Mouse (Mus musculus) thymus, postnatal 4 days (tissue): ENCODE data around the gene Ppp6r3.
"Not testable (repeated sequence)": the region's sequence is repeated elsewhere in the genome, so short reads cannot be mapped to it uniquely, and the experiment has no call there.

ENCODE experiments used
- DNase-seq: peaks from one replicate; pipeline ENCODE4 v3.0.0; 2021

The Ppp6r3 gene

DNA sequence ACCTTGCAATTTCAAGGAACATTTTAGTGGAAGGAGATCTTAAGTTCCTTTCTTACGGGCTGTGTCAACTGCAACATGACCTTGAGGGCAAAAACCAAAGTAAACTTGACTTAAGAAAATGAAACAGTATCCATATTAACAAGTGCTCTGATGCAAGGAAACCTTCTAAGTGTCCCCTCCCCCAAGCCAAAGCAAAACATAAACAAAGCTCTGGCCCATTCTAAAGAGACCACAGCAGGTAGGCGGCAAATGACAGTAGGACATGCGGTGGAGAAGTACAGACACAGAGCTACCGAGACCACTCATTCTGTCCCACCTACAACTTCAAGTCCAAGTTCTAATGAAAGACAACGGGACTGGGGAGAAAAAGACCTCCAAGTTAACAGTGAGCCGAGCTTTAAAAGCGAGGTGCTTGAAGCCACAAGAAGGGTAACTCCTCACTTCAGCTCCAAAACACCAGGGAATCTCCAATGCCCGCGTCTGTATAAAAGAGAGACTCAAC is 905 bp downstream of the Ppp6r3 start:
- no peak for DNase-seq

DNA sequence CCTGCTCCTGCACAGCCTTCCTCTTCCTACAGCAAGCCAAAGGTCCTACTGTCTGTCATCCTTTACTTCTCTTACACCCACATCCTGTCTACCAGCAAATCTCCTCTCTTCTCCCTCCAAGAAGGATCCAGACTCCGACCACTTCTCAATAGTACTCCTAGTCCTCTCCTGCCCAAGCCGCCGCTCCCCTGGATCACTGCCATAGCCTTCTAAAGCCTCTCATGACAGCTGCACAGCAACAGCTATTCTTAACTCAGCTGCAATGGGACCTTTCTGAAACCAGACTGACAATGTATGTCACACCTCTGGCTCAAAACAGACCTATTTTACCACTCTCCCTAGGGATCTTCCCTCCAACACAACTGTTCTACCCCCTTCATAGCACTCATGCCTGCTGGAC is 11.2 kb downstream of the Ppp6r3 start:
- DNase-seq: no peak

DNA sequence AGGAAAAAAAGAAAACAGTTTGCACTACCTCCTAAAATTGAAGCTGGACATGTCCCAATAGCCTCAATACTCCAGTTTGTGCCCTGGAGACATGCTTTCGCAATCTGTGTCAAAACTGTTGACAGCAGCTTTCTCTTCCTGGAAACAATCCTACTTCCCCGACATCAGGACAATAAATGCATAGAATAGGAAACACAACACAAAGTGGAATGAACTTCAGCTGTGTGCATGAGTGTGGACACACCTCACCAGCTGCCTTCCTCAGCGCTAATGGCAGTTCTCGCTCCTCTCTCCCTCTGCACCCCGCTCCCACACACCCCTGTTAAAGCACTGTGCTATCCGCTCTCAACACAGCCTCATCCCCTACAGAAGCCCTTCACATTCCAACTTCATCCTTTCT is 12.8 kb downstream of the Ppp6r3 start:
- no peak for DNase-seq

DNA sequence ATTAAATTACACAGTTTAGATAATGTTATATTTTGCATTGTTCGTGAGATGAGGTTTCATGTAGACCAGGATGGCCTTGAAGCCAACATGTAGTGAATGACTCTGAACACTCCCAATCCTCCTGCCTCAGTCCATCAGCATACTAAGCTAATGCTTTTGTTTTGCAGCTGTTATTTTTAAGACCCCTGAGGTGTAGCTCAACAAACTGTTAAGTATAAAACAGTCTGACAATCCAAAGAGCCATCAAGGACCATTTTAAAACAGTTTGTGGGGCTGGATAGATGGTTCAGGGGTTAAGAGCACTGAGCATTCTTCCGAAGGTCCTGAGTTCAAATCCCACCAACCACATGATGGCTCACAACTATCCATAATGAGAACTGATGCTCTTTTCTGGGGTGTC is 13.3 kb downstream of the Ppp6r3 start:
- DNase-seq: no peak

DNA sequence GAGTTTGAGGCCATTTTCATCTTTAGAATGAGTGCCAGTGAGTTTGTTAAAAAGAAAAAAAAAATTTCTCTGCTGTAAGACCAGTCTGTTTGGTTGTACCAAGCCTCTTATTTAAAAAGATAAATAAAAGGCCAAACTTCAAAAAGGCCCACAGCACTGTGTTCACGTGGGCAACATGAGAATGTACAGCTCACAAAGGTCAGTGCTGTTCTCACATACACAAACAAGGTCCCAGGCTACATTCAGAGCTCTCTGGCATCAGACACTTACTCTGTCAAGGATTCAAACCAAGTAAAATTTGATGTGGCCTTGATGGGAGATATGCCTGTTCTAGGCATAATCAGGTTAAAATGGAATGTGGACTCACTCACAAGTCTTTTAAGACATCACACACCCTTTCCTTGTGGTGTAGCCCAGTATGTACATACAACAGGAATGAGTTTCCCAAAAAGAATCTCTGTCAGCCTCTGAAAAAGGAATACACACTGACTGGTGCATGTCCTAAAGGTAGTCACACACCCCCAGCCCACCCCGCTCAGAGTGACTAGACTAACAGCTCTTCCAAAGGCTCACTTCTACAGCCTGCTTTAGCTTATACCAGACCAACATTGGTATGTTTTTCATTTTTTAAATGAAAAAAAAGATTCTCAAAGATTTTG is 19.3 kb downstream of the Ppp6r3 start:
- DNase-seq: no peak

DNA sequence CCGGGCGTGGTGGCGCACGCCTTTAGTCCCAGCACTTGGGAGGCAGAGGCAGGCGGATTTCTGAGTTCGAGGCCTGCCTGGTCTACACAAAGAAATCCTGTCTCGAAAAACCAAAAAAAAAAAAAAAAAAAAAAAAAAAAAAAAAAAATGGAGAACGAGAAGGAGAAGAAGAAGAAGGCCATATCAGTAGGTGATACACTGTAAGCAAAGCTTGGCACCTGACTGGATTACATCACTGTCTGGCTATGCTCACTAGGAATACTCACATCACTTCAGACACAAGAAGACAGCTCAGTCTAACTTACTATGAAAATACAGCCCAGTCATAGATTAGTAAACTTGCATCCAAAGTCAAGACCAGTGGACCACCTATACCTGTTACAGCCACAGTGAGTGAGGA is 20.8 kb downstream of the Ppp6r3 start:
- no peak for DNase-seq

DNA sequence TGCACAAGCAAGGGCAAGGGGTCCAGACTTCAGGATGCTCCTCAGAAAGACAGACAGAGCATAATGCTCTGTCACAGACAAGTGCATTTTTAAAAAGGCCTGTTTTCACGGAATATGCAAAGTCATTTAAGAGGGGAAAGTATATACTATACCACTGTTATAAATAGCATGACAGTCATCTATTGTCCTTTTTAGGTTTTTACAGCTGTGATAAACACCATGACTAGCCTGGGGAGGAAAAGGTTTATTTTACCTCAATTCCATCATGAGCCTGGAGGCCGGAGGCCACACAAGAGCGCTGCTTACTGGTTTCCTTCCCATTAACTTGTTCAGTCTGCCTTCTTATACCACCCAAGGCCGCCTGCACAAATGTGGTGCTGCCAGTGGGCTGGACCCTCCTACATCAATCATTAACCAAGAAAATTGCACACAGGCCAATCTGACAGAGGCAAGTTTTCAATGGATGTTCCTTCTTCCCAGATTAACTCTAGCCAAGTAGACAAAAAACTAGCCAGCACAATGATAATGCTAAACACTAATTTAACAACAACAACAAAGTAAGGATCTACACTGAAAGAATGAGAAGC is 23.9 kb downstream of the Ppp6r3 start:
- no peak for DNase-seq

DNA sequence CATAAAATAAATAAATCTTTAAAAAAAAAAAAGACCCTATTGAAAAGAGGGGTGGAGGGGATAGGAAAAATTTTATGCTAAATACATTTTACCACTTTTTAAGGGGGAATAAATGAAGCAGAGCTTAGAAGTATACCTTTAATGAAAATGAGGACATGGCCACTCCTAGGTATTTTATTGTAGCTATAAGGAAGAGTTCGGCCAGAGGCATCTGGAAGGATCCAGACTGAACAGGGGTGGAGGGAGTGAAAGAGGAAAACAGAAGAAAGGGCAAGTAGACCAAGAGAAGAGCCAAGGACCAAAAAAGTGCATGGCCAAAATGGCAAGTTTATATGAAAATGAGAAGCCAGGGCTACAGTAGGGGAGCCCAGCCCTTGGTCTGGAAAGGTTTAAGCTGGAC is 25.4 kb downstream of the Ppp6r3 start:
- DNase-seq: no peak

DNA sequence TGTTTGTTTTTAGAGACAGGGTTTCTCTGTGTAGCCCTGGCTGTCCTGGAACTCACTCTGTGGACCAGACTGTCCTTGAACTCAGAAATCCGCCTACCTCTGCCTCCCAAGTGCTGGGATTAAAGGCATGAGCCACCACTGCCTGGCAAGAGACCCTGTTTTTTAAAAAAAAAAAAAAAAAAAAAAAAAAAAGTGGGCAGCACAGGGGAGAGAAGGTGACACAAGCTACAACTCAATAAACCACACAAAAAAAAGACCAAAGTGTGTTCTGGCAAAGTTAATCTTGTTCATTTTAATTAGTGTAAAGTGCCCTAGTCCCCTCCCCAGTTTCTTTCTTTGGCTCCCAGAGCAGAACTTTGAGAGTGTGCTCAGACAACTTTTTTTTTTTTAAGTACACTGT is 26.3 kb downstream of the Ppp6r3 start:
- DNase-seq: no peak

DNA sequence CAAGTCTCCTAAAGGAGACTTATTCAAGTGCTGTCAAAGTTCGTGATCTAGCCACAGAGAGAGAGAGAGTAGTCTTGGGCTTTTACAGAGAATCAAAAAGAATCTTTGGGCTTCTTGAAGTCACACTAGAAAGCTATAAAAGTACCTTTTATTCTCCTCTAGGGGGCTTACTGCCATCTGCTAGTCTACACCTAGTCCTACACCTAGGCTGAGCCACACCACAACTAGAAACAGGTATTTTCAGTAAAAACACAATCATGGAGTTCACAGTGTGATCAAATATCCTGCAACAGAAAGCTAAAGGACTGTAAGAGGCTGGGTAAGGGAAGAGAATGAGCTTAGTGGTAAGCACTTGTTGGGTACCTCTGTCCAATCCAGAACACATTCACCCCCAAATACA is 27.2 kb downstream of the Ppp6r3 start:
- DNase-seq: no peak

DNA sequence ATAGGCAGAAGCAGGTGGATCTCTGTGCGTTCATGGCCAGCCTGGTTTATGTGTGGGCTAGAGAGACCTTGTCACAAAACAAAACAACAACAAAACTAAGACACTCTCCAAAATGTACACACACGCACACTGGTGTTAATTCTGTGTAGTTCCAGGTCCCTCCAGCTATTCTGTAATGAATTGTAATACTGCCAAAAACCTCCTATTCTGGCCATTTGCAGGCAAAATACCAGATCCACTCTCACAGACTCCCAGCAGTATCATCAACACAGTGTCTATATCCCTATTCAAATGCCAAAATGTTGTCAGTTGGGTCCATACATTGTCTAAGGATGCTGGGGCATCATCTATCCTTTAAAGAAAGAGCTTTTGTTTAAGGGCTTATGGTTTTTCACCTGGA is 30.6 kb downstream of the Ppp6r3 start:
- no peak for DNase-seq

DNA sequence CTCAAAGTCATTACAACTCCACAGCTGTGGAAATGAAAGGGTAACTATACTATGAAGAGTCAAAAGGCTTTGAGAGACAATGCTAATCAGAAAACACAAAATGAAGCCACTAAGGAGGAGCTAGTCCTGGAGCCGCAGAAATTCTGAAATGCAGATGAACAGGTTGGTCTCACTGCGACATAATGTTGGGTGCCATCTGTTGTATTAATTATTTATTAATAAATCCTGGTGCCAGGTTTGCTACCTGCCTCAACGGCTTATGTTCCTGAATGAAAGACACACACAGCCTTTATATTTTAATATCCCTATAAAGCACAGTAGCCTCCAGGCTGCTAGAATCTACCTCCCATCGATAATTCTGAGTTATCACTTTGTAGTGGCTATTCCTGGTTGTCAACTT is 33.0 kb downstream of the Ppp6r3 start:
- DNase-seq: no peak

DNA sequence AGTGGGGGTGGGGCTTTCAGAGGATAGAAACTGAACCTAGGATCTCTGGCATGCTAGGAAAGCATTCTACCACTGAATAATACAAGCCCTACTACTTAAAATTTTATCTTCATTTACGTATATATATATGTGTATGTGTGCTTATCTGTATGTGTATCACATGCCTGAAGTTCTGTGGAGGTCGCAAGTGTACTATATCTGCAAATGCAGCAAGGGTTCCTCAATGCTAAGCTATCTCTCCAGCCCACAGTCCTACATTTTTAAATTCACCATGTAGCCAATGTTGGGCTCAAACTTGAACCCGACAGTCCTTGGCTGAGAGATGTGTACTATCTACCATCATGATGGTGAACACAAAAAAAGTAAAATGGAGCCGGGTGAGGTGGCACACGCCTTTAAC is 34.6 kb downstream of the Ppp6r3 start:
- DNase-seq: no peak

DNA sequence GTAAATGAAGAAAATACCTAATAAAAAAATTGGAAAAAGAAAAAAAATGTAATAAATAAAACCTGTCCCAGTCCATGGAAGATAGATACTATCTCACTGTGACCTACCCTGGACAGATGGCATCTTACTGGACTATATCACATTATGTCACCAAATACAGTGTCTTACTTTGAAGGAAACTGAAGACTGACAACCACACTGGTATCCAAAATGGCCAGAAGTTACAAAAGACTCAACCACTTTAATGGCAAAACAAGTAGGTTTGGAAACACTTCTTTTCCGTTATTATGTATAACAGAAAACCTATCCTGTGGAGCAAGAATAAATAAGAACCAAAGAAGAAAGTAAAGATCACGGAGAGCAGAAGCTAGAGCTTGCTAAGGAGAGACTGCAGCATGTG is 35.3 kb downstream of the Ppp6r3 start:
- DNase-seq: no peak

DNA sequence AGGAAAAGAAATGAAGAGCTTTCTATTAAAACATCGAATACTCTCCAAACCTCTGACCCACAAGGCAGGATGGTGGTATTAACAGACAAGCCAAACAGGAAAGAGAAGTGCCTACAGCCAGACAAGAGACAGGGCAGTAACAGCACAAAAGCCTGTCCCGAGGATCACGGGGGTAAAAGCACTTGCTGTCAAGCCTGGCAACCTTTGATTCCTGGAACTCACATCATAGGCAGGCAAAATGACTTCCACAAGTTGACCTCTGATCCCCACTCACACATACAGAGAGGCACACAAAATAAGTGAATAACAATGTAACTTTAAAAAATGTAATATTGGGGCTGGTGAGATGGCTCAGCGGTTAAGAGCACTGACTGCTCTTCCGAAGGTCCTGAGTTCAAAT is 36.1 kb downstream of the Ppp6r3 start:
- no peak for DNase-seq

DNA sequence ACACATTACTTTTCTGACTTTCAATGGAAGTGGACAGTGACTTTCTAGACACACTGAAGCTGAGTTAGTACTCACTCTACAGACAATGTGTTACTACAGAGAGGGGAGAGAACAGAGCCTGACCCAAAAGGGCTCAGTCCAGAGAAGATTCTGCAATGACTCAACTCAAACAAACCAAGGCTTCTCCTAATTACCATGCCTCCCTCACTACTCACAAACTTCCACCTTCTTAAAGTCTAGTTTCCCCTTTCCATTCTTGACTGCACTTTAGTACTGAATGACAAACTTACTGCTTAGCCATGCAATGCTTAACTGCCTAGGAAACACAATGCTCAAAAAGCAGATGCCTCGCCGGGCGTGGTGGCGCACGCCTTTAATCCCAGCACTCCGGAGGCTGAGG is 37.9 kb downstream of the Ppp6r3 start:
- no peak for DNase-seq

DNA sequence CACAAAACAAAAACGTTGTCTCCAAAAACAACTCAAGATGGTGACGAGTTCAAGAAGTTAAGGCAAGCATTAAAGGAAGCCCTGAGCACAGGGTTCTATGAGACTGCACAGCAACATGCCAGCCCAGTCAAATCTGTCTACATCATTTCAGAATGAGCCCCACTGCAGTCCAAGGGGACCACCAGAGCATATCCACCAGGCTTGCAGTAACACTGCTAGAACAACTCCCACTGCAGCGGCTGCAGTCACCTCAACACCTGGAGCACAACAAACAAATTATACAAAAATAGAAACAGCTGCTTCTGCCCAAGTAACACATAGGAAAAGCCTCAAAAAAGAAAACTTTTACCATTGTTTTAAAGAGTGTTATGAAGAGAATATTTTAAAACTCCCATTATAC is 40.6 kb downstream of the Ppp6r3 start:
- DNase-seq: peak; percentile 42

DNA sequence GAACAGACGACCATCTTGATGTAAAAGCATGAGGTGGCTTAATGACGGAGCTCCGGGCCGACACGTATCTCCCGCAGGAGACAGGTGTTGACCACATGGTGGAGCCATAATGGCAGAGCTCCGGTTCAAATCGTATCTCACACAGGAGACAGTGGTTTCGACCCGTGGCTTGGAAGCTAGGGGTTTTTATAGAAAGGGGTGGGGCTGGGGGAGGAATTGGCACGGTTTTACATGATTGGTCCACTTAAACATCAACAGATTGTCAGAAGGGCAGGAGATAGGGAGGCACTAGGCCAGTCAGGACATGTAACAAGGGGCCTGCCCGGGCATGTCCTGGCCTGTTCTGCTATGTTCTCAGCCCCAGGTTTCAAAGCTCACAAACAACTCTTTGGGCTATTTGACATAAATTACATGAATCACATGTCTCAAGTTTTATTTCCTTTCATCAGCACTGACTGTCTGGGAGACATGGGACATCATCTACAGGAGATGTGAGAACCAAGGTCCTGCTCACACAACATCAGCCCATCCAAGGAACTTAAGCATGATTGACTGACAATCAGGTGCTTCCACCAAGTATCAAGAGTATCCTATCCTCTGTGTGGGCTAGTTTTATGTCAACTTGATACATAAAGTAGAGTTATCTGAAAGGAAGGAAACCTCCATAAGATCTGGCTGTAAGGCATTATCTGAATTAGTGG is 42.1 kb downstream of the Ppp6r3 start:
- DNase-seq: not testable (repeated sequence)

DNA sequence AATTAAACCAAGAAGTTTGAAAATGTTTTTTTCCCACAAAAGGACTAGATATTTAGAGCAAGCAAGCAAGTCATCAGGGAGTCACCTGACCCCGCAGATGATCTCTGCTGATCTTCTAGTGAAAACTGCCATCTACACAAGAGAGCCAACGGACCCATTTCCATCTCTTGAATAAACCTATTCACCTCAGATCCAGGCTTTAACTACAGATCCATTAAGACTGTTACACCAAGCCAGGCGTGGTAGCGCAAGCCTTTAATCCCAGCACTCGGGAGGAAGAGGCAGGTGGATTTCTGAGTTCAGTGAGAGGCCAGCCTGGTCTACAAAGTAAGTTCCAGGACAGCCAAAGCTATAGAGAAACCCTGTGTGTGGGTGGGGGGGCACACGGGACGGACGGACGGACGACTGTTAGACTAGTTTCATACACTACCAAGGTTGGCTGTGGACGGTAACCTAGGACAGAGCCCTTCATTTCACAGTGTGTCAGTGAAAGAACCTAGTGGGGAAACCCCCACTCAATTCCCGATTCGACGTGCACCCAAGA is 42.8 kb downstream of the Ppp6r3 start:
- no peak for DNase-seq

DNA sequence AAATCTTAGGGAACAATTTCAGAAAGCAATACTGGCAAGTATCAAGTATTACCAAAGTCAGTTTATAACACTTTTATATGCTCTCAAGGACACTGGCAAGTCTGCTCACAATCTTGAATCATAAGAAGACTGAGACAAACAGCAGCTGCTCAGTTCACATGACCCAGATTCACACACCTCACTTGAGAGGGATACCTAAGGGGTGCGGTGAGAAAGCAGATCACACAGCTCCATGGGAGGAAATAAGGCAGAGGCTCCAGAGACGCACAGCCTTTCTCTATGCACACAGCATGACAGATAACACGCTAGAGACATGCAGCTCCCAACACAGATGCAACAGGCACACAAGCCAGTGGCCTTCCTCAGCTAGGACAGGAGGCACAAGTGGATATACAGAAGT is 45.8 kb downstream of the Ppp6r3 start:
- peak; percentile 64 for DNase-seq

DNA sequence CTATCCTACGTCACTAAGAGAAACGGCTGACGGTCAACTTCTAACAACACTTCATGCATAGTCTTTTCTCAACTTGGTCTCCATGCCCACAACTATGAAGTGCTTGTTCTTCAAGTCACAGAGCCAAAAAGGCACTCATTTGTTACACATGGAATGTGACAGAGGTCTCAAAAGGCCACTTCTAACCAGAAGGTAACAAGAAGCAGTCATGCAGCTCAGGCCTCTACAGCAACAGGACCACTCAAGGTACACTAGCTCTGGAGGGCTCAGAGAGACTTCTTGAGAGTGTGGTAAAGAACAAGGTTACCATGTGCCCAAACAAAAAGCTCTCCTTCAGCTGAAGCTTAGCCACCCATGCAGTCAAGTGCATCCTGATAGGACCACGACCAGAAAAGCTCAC is 46.9 kb downstream of the Ppp6r3 start:
- DNase-seq: no peak

DNA sequence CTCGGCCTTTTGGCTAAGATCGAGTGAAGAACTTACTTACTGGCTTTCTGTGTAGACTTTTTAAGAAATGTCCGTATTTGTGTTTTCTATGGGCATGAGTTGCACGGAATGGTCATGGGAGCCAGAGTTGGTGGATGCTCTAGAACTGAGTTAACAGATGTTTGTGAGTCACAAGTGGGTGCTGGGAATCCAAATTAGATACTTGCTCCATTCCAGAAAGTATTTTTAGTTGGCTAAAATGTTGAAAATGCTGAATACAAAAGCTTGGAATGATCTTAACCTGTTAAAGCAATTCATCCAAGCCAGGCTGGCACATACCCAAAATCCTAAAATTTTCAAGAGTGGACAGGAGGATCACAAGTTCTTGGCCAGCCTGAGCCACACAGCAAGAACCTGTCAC is 48.0 kb downstream of the Ppp6r3 start:
- DNase-seq: no peak

DNA sequence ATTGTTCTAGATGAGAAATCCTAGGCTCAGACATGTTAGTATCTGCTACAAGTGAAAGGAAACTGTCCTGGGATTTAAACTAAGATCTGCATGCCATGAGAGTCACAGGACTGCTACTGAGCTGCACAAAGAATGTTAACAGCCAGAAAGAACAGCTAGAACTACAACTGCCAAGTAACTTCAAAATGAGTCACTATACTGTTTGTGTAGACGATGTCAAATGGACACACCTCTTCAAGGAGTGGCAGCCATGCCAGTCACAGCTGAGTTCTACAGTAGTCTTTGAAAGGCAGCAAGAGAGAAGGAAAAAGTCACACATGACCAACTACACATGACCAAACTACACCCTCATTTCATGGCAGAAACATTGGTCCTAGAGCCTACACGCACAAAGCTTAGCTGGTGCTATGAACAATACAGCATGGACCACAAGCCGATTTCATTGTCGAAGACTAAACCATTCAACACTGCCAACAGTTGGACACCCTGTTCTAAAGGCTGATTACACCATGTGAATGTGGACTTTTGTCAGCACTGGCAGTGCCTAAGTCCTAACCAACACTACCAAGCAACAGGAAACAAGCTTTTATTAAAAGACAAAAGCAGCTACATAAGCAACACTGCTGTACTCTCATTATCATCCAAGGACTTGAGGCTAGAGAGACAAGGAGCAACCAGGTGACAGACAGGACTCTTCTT is 55.9 kb downstream of the Ppp6r3 start:
- DNase-seq: no peak

DNA sequence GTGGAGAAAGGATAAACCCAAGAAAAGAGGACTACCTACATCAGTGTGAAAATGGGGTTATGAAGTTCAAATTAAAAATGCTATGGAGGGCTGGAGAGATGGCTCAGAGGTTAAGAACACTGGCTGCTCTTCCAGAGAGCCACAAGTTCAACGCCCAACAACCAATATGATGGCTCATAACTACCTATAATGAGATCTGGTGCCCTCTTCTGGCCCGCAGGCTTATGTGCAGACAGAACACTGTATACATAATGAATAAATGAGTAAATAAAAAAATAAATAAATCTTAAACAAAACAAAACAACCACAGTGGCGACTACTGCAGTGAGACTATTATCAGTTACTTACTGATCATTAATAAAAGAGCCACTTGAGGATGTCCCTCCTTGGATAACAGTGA is 78.3 kb downstream of the Ppp6r3 start:
- peak; percentile 52 for DNase-seq
